Mouse (Mus musculus) stomach, embryonic 14.5 days (tissue): ENCODE measurements around the gene Syce1. TPM values are rescaled to one million over a fixed set of nuclear protein-coding genes. Genes with fewer than 3 reads are reported as not detected.

Experiments
- ATAC-seq: fragments of 200-750 bp; cut with Nextera tagmentation; 2 replicates; pipeline ENCODE4 v1.8.0; 2017; ENCODE audit warnings: low read depth, moderate TSS enrichment; ENCODE audit not compliant: insufficient number of reproducible peaks, insufficient read depth, low FRiP score
- H3K27ac ChIP-seq: fragments of 300-500 bp; sonication (generic); 2 replicates; pipeline ENCODE4 v1.5.1; 2014; ENCODE audit warnings: mild to moderate bottlenecking, low read length, moderate library complexity, mixed read lengths
- H3K27me3 ChIP-seq: fragments of 300-500 bp; sonication (generic); 2 replicates; pipeline ENCODE4 v1.6.1; 2014; ENCODE audit warnings: low read length, control low read depth, mixed read lengths; ENCODE audit not compliant: control insufficient read depth, insufficient read depth
- H3K36me3 ChIP-seq: fragments of 300-500 bp; sonication (generic); 2 replicates; pipeline ENCODE4 v1.6.1; 2014; ENCODE audit warnings: mild to moderate bottlenecking, control low read depth, low read length, moderate library complexity, mixed read lengths; ENCODE audit not compliant: control insufficient read depth, insufficient read depth
- H3K4me1 ChIP-seq: fragments of 300-500 bp; sonication (generic); 2 replicates; pipeline ENCODE4 v1.6.1; 2014; ENCODE audit warnings: low read length, control low read depth, mixed read lengths; ENCODE audit not compliant: control insufficient read depth, insufficient read depth
- H3K4me2 ChIP-seq: fragments of 300-500 bp; sonication (generic); replicated peaks from 2 replicates; pipeline ENCODE4 v1.6.1; 2014; ENCODE audit warnings: low read depth, low read length, control low read depth
- H3K4me3 ChIP-seq: fragments of 300-500 bp; sonication (generic); 2 replicates; pipeline ENCODE4 v1.5.1; 2014; ENCODE audit warnings: low read depth, low read length, control low read depth
- H3K9ac ChIP-seq: fragments of 300-500 bp; sonication (generic); replicated peaks from 2 replicates; pipeline ENCODE4 v1.6.1; 2014; ENCODE audit warnings: low read depth, mild to moderate bottlenecking, control low read depth, low read length, moderate library complexity, mixed read lengths
- H3K9me3 ChIP-seq: fragments of 300-500 bp; sonication (generic); 2 replicates; pipeline ENCODE4 v1.6.1; 2016; ENCODE audit warnings: low read depth, low read length, control low read depth; ENCODE audit not compliant: control insufficient read depth
- WGBS: fragments of 180-500 bp; shearing (Covaris S2); extraction: QIAGEN DNeasy Blood & Tissue Kit; methylation state at CpG from one replicate; pipeline ENCODE4 v1.1.7; 2014; 5-methylcytosine and 5-hydroxymethylcytosine counted together
- polyA plus RNA-seq: library from polyadenylated mRNA; unstranded; fragments of >200 nt; fragmentation: Nextera tagmentation; extraction: Ambion mirVana; gene quantifications from 2 replicates; pipeline ENCODE4 v1.2.1, GENCODE M21; 2014

Gene Syce1
- polyA plus RNA-seq, 1 experiment from 2014 or later: 0.27 TPM

GRCm38 (mm10) chr7:140760647-140761046 is 27.0 kb downstream of the Syce1 start:
- Histone ChIP-seq H3K4me3 (no peak overlapping the region), H3K27ac (no peak overlapping the region), H3K4me1 (no peaks in the 10 kb centered on the region), H3K27me3 (no peaks in the 10 kb centered on the region), H3K9me3 (no peaks in the 10 kb centered on the region), H3K4me2 (no peak overlapping the region), H3K9ac (no peak overlapping the region), H3K36me3 (no peaks in the 10 kb centered on the region)
- ATAC-seq: no peak

DNA sequence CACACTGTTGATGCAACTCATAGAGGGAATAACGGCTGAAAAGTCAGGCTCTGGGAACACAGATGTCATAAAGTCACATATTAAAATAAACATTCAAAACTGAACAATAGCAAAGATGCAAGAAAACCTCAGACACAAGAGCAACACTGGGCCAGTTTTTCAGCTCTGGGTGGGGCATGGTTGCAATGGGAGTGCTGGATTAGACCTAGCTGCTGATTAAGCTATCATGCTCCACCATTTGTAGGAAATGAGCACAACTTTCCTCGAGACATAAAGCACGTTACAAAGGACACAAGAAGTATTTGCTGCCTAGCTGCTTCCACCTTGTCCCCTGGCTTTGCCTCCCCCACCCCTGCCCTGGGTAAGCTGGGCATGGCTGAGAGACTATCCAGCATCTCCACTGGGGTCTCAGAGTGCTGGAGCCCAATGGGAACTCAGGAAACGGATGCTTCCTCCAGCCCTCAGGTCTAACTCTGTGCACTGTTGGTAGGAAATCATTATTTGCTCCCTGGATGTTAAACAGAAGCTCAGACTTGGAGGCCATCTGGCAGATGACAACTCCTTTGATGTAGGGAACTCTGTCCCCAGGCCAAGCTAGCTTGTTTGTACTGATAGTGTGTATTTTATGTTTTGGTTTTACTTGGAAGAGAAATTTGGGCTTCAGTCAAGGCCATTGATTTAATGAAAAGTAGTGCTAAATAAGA is 31.3 kb downstream of the Syce1 start:
- Histone ChIP-seq H3K27ac (no peak overlapping the region), H3K4me1 (no peaks in the 10 kb centered on the region), H3K4me2 (no peak overlapping the region), H3K36me3 (no peaks in the 10 kb centered on the region), H3K27me3 (no peaks in the 10 kb centered on the region), H3K9me3 (no peaks in the 10 kb centered on the region), H3K4me3 (no peak overlapping the region), H3K9ac (no peak overlapping the region)
- 72% methylated on average over 4 of the region's 4 CpGs for WGBS
- no peak for ATAC-seq

DNA sequence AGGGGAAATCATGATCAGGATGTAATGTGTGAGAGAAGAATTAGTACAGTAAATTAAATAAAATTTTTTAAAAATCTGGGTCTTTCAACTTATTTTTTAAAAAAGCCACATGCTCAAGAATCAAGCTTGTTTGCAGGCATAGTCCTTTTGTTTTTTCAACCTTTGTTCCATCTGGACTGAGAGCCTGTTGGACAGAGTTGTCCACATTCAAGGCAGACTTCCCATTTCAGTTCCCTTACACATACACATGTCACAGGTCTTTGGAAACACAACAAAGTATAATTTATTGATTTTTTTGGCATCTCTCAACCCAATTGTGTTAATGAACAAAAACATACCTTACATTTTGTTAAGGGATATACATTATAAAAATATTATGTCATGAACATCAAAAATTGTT is 33.1 kb downstream of the Syce1 start:
- no peak for ATAC-seq
- Histone ChIP-seq H3K27me3 (no peaks in the 10 kb centered on the region), H3K9ac (no peak overlapping the region), H3K4me2 (no peak overlapping the region), H3K9me3 (no peaks in the 10 kb centered on the region), H3K36me3 (no peaks in the 10 kb centered on the region), H3K27ac (no peak overlapping the region), H3K4me1 (no peaks in the 10 kb centered on the region), H3K4me3 (no peak overlapping the region)

GRCm38 (mm10) chr7:140748827-140749160 is 38.9 kb downstream of the Syce1 start:
- Histone ChIP-seq H3K4me2 (no peak overlapping the region), H3K9ac (no peak overlapping the region), H3K27me3 (no peaks in the 10 kb centered on the region), H3K36me3 (no peaks in the 10 kb centered on the region), H3K27ac (no peak overlapping the region), H3K4me3 (no peak overlapping the region), H3K4me1 (no peaks in the 10 kb centered on the region), H3K9me3 (no peaks in the 10 kb centered on the region)
- ATAC-seq: no peak
- 86% methylated on average over 3 of the region's 3 CpGs for WGBS

DNA sequence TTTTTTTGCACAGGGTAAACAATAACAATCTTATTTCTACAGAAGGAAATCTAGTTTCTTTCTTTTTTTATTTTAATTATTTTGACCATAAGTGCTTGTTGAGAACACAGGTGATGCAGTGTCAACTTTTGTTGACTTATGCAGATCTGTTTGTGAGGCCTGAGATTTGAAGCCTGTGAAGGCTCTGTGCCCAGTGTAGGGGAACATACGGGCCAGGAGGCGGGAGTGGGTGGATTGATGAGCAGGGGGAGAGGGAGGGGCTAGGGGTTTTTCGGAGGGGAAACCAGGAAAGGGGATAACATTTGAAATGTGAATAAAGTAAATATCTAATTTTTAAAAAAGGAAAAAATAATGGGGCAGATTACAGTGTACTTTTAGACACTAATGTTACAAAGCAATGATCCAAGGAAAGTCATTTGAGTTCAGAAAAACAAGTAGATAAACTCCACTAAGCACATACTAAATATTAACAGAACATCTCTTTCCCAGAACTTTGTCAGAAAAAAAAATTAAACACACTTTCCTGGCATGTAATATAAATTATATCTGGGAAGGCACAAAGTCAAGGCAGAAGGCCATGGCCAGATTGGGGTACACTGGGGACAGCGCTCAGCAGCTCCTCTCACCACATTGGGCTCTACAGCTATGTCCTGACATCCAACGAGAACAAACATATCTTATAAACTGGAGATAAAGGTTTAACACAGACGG is 39.4 kb downstream of the Syce1 start:
- Histone ChIP-seq H3K4me3 (no peak overlapping the region), H3K36me3 (no peaks in the 10 kb centered on the region), H3K4me1 (no peaks in the 10 kb centered on the region), H3K4me2 (no peak overlapping the region), H3K27me3 (no peaks in the 10 kb centered on the region), H3K9me3 (no peaks in the 10 kb centered on the region), H3K9ac (no peak overlapping the region), H3K27ac (no peak overlapping the region)
- WGBS: 72% methylated on average over 6 of the region's 6 CpGs
- ATAC-seq: no peak

- ATAC-seq: no peak
- Histone ChIP-seq H3K9me3 (no peaks in the 10 kb centered on the region), H3K4me3 (no peak overlapping the region), H3K4me1 (no peaks in the 10 kb centered on the region), H3K36me3 (no peaks in the 10 kb centered on the region), H3K9ac (no peak overlapping the region), H3K27ac (no peak overlapping the region), H3K4me2 (no peak overlapping the region), H3K27me3 (no peaks in the 10 kb centered on the region)
- WGBS: 79% methylated on average over 3 of the region's 3 CpGs
Observed at GRCm38 (mm10) chr7:140747402-140747801, 40.2 kb downstream of the Syce1 start.

DNA sequence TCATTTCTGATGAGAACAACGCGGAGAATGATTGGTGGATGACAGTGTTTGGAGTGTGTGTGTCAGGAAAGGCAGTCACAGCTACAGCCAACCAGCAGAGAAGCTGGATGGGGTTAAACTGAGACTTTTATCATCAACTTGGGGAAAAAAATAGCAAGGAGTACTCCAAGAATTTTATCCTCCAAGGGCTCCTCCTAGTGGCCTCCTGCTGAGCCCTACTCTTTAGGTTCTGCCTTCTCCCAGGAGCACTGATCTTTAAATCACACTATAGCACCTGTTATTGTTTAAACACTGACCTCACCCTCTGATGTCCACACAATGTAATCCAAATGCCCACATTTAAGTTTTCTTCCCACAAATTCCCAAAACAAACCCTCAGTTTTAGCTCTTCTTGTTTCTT is 54.5 kb downstream of the Syce1 start:
- Histone ChIP-seq H3K4me2 (no peak overlapping the region), H3K9me3 (no peaks in the 10 kb centered on the region), H3K36me3 (no peaks in the 10 kb centered on the region), H3K27ac (no peak overlapping the region), H3K4me3 (no peak overlapping the region), H3K9ac (no peak overlapping the region), H3K27me3 (no peaks in the 10 kb centered on the region), H3K4me1 (no peaks in the 10 kb centered on the region)
- 64% methylated on average over 2 of the region's 2 CpGs for WGBS
- no peak for ATAC-seq
